Comparison of ENCODE assay signal across 9 mouse cellular contexts in genomic region chr10:98748856-98749583, GRCm38 (mm10).
DNase-seq lines count a peak whose midpoint lies in the region; ATAC-seq and TF ChIP-seq lines count a peak whose summit lies in the region.
"Had no signal": no experiment of that assay in that cellular context is flagged by ENCODE, and none has a peak within 500 bp of the region (broad histone marks: within the 10 kb centered on the region; RNA-seq: fewer than 3 reads in every experiment).

No protein-coding gene starts in this region.

- peak; percentile 35 for DNase-seq in gastrocnemius, postnatal 14 days
- no peak for DNase-seq in gastrocnemius, postnatal 36 days
- DNase-seq in NIH3T3 (ENCODE audit: low read depth): peak; percentile 55
- no peak for DNase-seq in thymus, postnatal 14 days
- no peak for DNase-seq in gastrocnemius, postnatal 25 days
- DNase-seq in gastrocnemius, adult 2 months: no peak

- no peak overlapping the region for H3K4me2 ChIP-seq in forebrain, embryonic 16.5 days (ENCODE audit: low read length)
- H3K4me2 ChIP-seq in lung, embryonic 16.5 days (ENCODE audit: low read depth, low read length): no peak overlapping the region
- H3K4me2 ChIP-seq: embryonic facial prominence, embryonic 12.5 days had no signal

- peak; percentile 92 for ATAC-seq in forebrain, embryonic 16.5 days
- ATAC-seq in lung, embryonic 16.5 days (ENCODE audit: low read depth): no peak

- no peak for TF ChIP-seq CTCF in gastrocnemius, adult 2 months (IDR thresholded peaks at IDR 0.05)

- WGBS in forebrain, embryonic 16.5 days: 1% methylated on average over 3 of the region's 3 CpGs
- 23% methylated on average over 3 of the region's 3 CpGs for WGBS in lung, embryonic 16.5 days

- no peak overlapping the region for H3K9ac ChIP-seq in forebrain, embryonic 16.5 days (replicated peaks; ENCODE audit: low read depth, low read length)
- no peak overlapping the region for H3K9ac ChIP-seq in lung, embryonic 16.5 days (ENCODE audit: low read length)
- H3K9ac ChIP-seq: embryonic facial prominence, embryonic 12.5 days had no signal

- no peaks in the 10 kb centered on the region for H3K36me3 ChIP-seq in forebrain, embryonic 16.5 days (ENCODE audit: control insufficient read depth, insufficient read depth)
- H3K36me3 ChIP-seq in lung, embryonic 16.5 days (ENCODE audit: control insufficient read depth, insufficient read depth, low read length): no peaks in the 10 kb centered on the region
- H3K36me3 ChIP-seq: embryonic facial prominence, embryonic 12.5 days had no signal

- no peaks in the 10 kb centered on the region; the same call in 1 of the 2 replicates for H3K4me1 ChIP-seq in forebrain, embryonic 16.5 days (replicated peaks; ENCODE audit: control insufficient read depth, insufficient read depth, low read length)
- H3K4me1 ChIP-seq in lung, embryonic 16.5 days (replicated peaks; ENCODE audit: control insufficient read depth, insufficient read depth, low read length): peaks cover 18% of the 10 kb centered on the region

- H3K27me3 ChIP-seq in forebrain, embryonic 16.5 days (replicated peaks; ENCODE audit: control insufficient read depth, insufficient read depth, low read length): no peaks in the 10 kb centered on the region
- no peaks in the 10 kb centered on the region for H3K27me3 ChIP-seq in lung, embryonic 16.5 days (ENCODE audit: control insufficient read depth, insufficient read depth, low read depth, low read length)
- H3K27me3 ChIP-seq: embryonic facial prominence, embryonic 12.5 days had no signal

- intact Hi-C loops in gastrocnemius, postnatal 14 days (cut with DNase I; ENCODE audit: low total_unique reads): no loop called here
- intact Hi-C loops in gastrocnemius, postnatal 36 days (cut with DNase I): no loop called here
- intact Hi-C loops in gastrocnemius, adult 2 months (cut with DNase I): no loop called here

- H3K9me3 ChIP-seq in forebrain, embryonic 16.5 days (ENCODE audit: control insufficient read depth, low read length): no peaks in the 10 kb centered on the region
- H3K9me3 ChIP-seq in lung, embryonic 16.5 days (ENCODE audit: control insufficient read depth, low read length): no peaks in the 10 kb centered on the region
- H3K9me3 ChIP-seq: embryonic facial prominence, embryonic 12.5 days had no signal

- H3K4me3 ChIP-seq in forebrain, embryonic 16.5 days (replicated peaks; ENCODE audit: low read length): no peak overlapping the region
- H3K4me3 ChIP-seq in lung, embryonic 16.5 days (ENCODE audit: low read length): no peak overlapping the region
- H3K4me3 ChIP-seq in gastrocnemius, adult 2 months: no peak overlapping the region
- H3K4me3 ChIP-seq: embryonic facial prominence, embryonic 12.5 days had no signal

- H3K27ac ChIP-seq in forebrain, embryonic 16.5 days (ENCODE audit: low read length): no peak overlapping the region
- H3K27ac ChIP-seq in lung, embryonic 16.5 days (ENCODE audit: low read length): peak overlapping the region; percentile 39
- H3K27ac ChIP-seq in gastrocnemius, adult 2 months: no peak overlapping the region; the same call in 1 of the 2 replicates
- H3K27ac ChIP-seq: embryonic facial prominence, embryonic 12.5 days had no signal

Comparison
In these comparisons a context has a peak if more than half of its experiments do, and no peak if none do; other contexts are left out.
1. DNase-seq: peak in gastrocnemius, postnatal 14 days (single experiment) and NIH3T3 (single experiment); none in gastrocnemius, postnatal 36 days (0 of 2), thymus, postnatal 14 days (single experiment), gastrocnemius, postnatal 25 days (single experiment) and gastrocnemius, adult 2 months (single experiment).